Mouse (Mus musculus) lung, postnatal 0 days (tissue): ENCODE results near the gene P2ry6.

Experiments used
- CTCF ChIP-seq: IDR thresholded peaks from 2 replicates; pipeline ENCODE4 v1.5.1; 2016; ENCODE audit warnings: antibody characterized with exemption, mild to moderate bottlenecking
- EP300 ChIP-seq: IDR thresholded peaks from 2 replicates; pipeline ENCODE4 v1.6.1; 2016; ENCODE audit warnings: antibody characterized with exemption, mild to moderate bottlenecking, control low read depth

- TF ChIP-seq CTCF (no peak), EP300 (no peak)
These were observed 11.1 kb downstream of the P2ry6 start for GRCm38 (mm10) chr7:100963381-100963780.
